Mouse (Mus musculus) testis, adult 2 months (tissue): ENCODE measurements around the gene Arl8b.

Experiments
- CTCF ChIP-seq: fragments of 200-500 bp; IDR thresholded peaks from 2 replicates; pipeline ENCODE4 v1.5.1; 2012; ENCODE audit warnings: low read depth, mild to moderate bottlenecking, inconsistent platforms, low read length, moderate library complexity; ENCODE audit not compliant: control insufficient read depth, insufficient read depth, insufficient replicate concordance
- POLR2A ChIP-seq: fragments of 200-500 bp; IDR thresholded peaks from 2 replicates; pipeline ENCODE4 v1.6.1; 2012; ENCODE audit warnings: low read depth, mild to moderate bottlenecking, inconsistent platforms, low read length, moderate library complexity; ENCODE audit not compliant: control insufficient read depth

DNA sequence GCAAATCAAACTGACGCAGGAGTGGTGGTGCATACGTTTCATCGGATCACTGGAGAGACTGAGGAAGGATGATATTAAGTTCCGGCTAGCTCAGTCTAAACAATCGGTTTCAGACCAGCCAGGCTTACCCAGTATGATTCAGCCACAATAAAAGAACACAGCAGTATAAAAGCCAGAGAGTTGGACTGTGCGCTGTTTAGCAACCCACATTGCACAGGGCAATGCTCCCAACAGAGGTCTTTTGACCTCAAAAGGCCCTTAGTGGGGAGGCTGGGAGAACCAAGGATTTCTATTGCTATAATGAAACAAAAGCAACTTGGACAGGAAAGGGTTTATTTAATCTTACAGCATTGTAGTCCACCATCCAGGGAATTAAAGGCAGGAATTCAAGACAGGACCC lies 9.4 kb upstream of the Arl8b start:
- TF ChIP-seq CTCF: no peak
- no peak for TF ChIP-seq POLR2A
